Mouse (Mus musculus) heart, embryonic 15.5 days (tissue): ENCODE measurements at regions not wholly inside any gene's neighbourhood (a gene's known extent, or its start where the extent isn't known, plus 50 kb on each side); places are given as distances from the start of the nearest gene placed in this dataset.

Experiments used
- ATAC-seq: fragments of 200-750 bp; cut with Nextera tagmentation; replicated peaks from 2 replicates; pipeline ENCODE4 v1.8.0; 2017; ENCODE audit warnings: low read depth, moderate TSS enrichment; ENCODE audit not compliant: insufficient number of reproducible peaks, insufficient read depth, low FRiP score
- H3K27ac ChIP-seq: fragments of 300-500 bp; sonication (generic); 2 replicates; pipeline ENCODE4 v1.5.1; 2015; ENCODE audit warnings: mild to moderate bottlenecking, inconsistent platforms
- H3K27me3 ChIP-seq: fragments of 300-500 bp; sonication (generic); 2 replicates; pipeline ENCODE4 v1.6.1; 2015; ENCODE audit warnings: inconsistent platforms
- H3K36me3 ChIP-seq: fragments of 300-500 bp; sonication (generic); 2 replicates; pipeline ENCODE4 v1.6.1; 2015; ENCODE audit warnings: mild to moderate bottlenecking, inconsistent platforms
- H3K4me1 ChIP-seq: fragments of 300-500 bp; sonication (generic); replicated peaks from 2 replicates; pipeline ENCODE4 v1.6.1; 2015; ENCODE audit warnings: inconsistent platforms
- H3K4me2 ChIP-seq: fragments of 300-500 bp; sonication (generic); 2 replicates; pipeline ENCODE4 v1.6.1; 2015; ENCODE audit warnings: inconsistent platforms, mild to moderate bottlenecking, moderate library complexity
- H3K4me3 ChIP-seq: fragments of 300-500 bp; sonication (generic); 2 replicates; pipeline ENCODE4 v1.5.1; 2015; ENCODE audit warnings: mild to moderate bottlenecking, inconsistent platforms
- H3K9ac ChIP-seq: fragments of 300-500 bp; sonication (generic); 2 replicates; pipeline ENCODE4 v1.6.1; 2015; ENCODE audit warnings: mild to moderate bottlenecking, inconsistent platforms
- H3K9me3 ChIP-seq: fragments of 300-500 bp; sonication (generic); replicated peaks from 2 replicates; pipeline ENCODE4 v1.6.1; 2016; ENCODE audit warnings: inconsistent platforms
- WGBS: fragments of 180-500 bp; shearing (Covaris S2); methylation state at CpG from one replicate; pipeline ENCODE4 v1.1.7; 2015; ENCODE audit warnings: mixed read lengths; 5-methylcytosine and 5-hydroxymethylcytosine counted together

GRCm38 (mm10) chr3:40158631-40159030 lies 372.5 kb upstream of the Intu start:
- H3K4me3 ChIP-seq = no peak overlapping the region
- H3K9me3 ChIP-seq = no peaks in the 10 kb centered on the region
- no peaks in the 10 kb centered on the region for H3K27me3 ChIP-seq
- no peak overlapping the region for H3K27ac ChIP-seq
- H3K36me3 ChIP-seq = no peaks in the 10 kb centered on the region
- no peaks in the 10 kb centered on the region for H3K4me1 ChIP-seq
- ATAC-seq = no peak
- no peak overlapping the region for H3K4me2 ChIP-seq
- WGBS = 64% methylated on average over 6 of the region's 6 CpGs
- H3K9ac ChIP-seq = no peak overlapping the region

- no peak overlapping the region for H3K4me3 ChIP-seq
- H3K27me3 ChIP-seq = no peaks in the 10 kb centered on the region
- H3K9me3 ChIP-seq = no peaks in the 10 kb centered on the region
- H3K36me3 ChIP-seq = no peaks in the 10 kb centered on the region
- no peak overlapping the region for H3K4me2 ChIP-seq
- H3K4me1 ChIP-seq = no peaks in the 10 kb centered on the region
- 0 out of 2 replicates have a peak, but pooled peaks have one; percentile 10 for ATAC-seq
- WGBS = 58% methylated on average over 9 of the region's 9 CpGs
- no peak overlapping the region for H3K9ac ChIP-seq
- no peak overlapping the region for H3K27ac ChIP-seq
Observed at GRCm38 (mm10) chr3:40159591-40160145, 371.4 kb upstream of the Intu start.

GRCm38 (mm10) chr3:40164181-40164580 lies 366.9 kb upstream of the Intu start:
- WGBS = 70% methylated on average over 1 of the region's 1 CpGs
- H3K27ac ChIP-seq = no peak overlapping the region
- no peak overlapping the region for H3K4me3 ChIP-seq
- no peaks in the 10 kb centered on the region for H3K36me3 ChIP-seq
- no peak overlapping the region for H3K9ac ChIP-seq
- H3K9me3 ChIP-seq = no peaks in the 10 kb centered on the region
- H3K27me3 ChIP-seq = no peaks in the 10 kb centered on the region
- no peak overlapping the region for H3K4me2 ChIP-seq
- no peak for ATAC-seq
- H3K4me1 ChIP-seq = no peaks in the 10 kb centered on the region

- WGBS = 76% methylated on average over 12 of the region's 12 CpGs
- no peak overlapping the region for H3K4me2 ChIP-seq
- no peaks in the 10 kb centered on the region for H3K27me3 ChIP-seq
- no peak overlapping the region for H3K27ac ChIP-seq
- no peaks in the 10 kb centered on the region for H3K4me1 ChIP-seq
- no peak overlapping the region for H3K4me3 ChIP-seq
- H3K36me3 ChIP-seq = no peaks in the 10 kb centered on the region
- H3K9ac ChIP-seq = no peak overlapping the region
- no peak for ATAC-seq
- no peaks in the 10 kb centered on the region for H3K9me3 ChIP-seq
Observed at GRCm38 (mm10) chr3:40167970-40168626, 363.0 kb upstream of the Intu start.

GRCm38 (mm10) chr3:40169590-40169989 lies 361.5 kb upstream of the Intu start:
- WGBS = 71% methylated on average over 2 of the region's 2 CpGs
- ATAC-seq = no peak
- H3K27me3 ChIP-seq = no peaks in the 10 kb centered on the region

GRCm38 (mm10) chr3:40179726-40180317 lies 351.3 kb upstream of the Intu start:
- no peaks in the 10 kb centered on the region for H3K4me1 ChIP-seq
- no peak overlapping the region for H3K4me3 ChIP-seq
- ATAC-seq = no peak
- H3K4me2 ChIP-seq = no peak overlapping the region
- H3K27ac ChIP-seq = no peak overlapping the region
- H3K36me3 ChIP-seq = no peaks in the 10 kb centered on the region
- WGBS = 67% methylated on average over 3 of the region's 3 CpGs
- H3K9ac ChIP-seq = no peak overlapping the region
- no peaks in the 10 kb centered on the region for H3K27me3 ChIP-seq
- no peaks in the 10 kb centered on the region for H3K9me3 ChIP-seq

More at GRCm38 (mm10) chr3:40169590-40169989, 361.5 kb upstream of the Intu start:
- Histone ChIP-seq H3K4me1 (no peaks in the 10 kb centered on the region), H3K36me3 (no peaks in the 10 kb centered on the region), H3K4me2 (no peak overlapping the region), H3K4me3 (no peak overlapping the region), H3K9me3 (no peaks in the 10 kb centered on the region), H3K27ac (no peak overlapping the region), H3K9ac (no peak overlapping the region)

- WGBS = 74% methylated on average over 5 of the region's 5 CpGs
- no peak for ATAC-seq
Observed at GRCm38 (mm10) chr3:40185597-40186320, 345.3 kb upstream of the Intu start.

GRCm38 (mm10) chr3:40189529-40189928 lies 341.6 kb upstream of the Intu start:
- H3K9ac ChIP-seq = no peak overlapping the region
- 75% methylated on average over 6 of the region's 6 CpGs for WGBS
- ATAC-seq = no peak

More at GRCm38 (mm10) chr3:40185597-40186320, 345.3 kb upstream of the Intu start:
- H3K4me2 ChIP-seq = no peak overlapping the region
- H3K9me3 ChIP-seq = no peaks in the 10 kb centered on the region
- no peak overlapping the region for H3K4me3 ChIP-seq
- no peaks in the 10 kb centered on the region for H3K4me1 ChIP-seq
- H3K27me3 ChIP-seq = no peaks in the 10 kb centered on the region
- H3K36me3 ChIP-seq = no peaks in the 10 kb centered on the region
- no peak overlapping the region for H3K27ac ChIP-seq
- H3K9ac ChIP-seq = no peak overlapping the region

GRCm38 (mm10) chr3:40190024-40190423 lies 341.1 kb upstream of the Intu start:
- no peak for ATAC-seq
- H3K27me3 ChIP-seq = no peaks in the 10 kb centered on the region
- 51% methylated on average over 4 of the region's 4 CpGs for WGBS
- H3K27ac ChIP-seq = no peak overlapping the region
- no peak overlapping the region for H3K4me3 ChIP-seq
- H3K9ac ChIP-seq = no peak overlapping the region
- H3K4me2 ChIP-seq = no peak overlapping the region
- no peaks in the 10 kb centered on the region for H3K9me3 ChIP-seq
- no peaks in the 10 kb centered on the region for H3K4me1 ChIP-seq
- H3K36me3 ChIP-seq = no peaks in the 10 kb centered on the region

More at GRCm38 (mm10) chr3:40189529-40189928, 341.6 kb upstream of the Intu start:
- H3K9me3 ChIP-seq = no peaks in the 10 kb centered on the region
- H3K36me3 ChIP-seq = no peaks in the 10 kb centered on the region
- no peaks in the 10 kb centered on the region for H3K27me3 ChIP-seq
- no peak overlapping the region for H3K4me2 ChIP-seq
- no peaks in the 10 kb centered on the region for H3K4me1 ChIP-seq
- no peak overlapping the region for H3K4me3 ChIP-seq
- no peak overlapping the region for H3K27ac ChIP-seq

- Histone ChIP-seq H3K27ac (no peak overlapping the region), H3K27me3 (no peaks in the 10 kb centered on the region), H3K4me2 (no peak overlapping the region), H3K4me1 (no peaks in the 10 kb centered on the region), H3K9ac (no peak overlapping the region), H3K36me3 (no peaks in the 10 kb centered on the region), H3K9me3 (no peaks in the 10 kb centered on the region), H3K4me3 (no peak overlapping the region)
- 80% methylated on average over 4 of the region's 4 CpGs for WGBS
- ATAC-seq = no peak
Observed at GRCm38 (mm10) chr3:40200174-40200573, 330.9 kb upstream of the Intu start.

GRCm38 (mm10) chr3:40206326-40206725 lies 324.8 kb upstream of the Intu start:
- no peaks in the 10 kb centered on the region for H3K9me3 ChIP-seq
- H3K27ac ChIP-seq = no peak overlapping the region
- no peaks in the 10 kb centered on the region for H3K27me3 ChIP-seq
- no peaks in the 10 kb centered on the region for H3K4me1 ChIP-seq
- H3K4me3 ChIP-seq = no peak overlapping the region
- H3K4me2 ChIP-seq = no peak overlapping the region
- no peak for ATAC-seq
- no peaks in the 10 kb centered on the region for H3K36me3 ChIP-seq
- 82% methylated on average over 4 of the region's 4 CpGs for WGBS
- no peak overlapping the region for H3K9ac ChIP-seq
